ENCODE assay signal across 10 mouse cellular contexts in genomic region chr5:48402497-48402896, GRCm38 (mm10).
DNase-seq lines count a peak whose midpoint lies in the region; ATAC-seq and TF ChIP-seq lines count a peak whose summit lies in the region.
"Had no signal": no experiment of that assay in that cellular context is flagged by ENCODE, and none has a peak within 500 bp of the region (broad histone marks: within the 10 kb centered on the region; RNA-seq: fewer than 3 reads in every experiment).

No protein-coding gene starts in this region.

- no peak for TF ChIP-seq EP300 in lung, postnatal 0 days (IDR thresholded peaks at IDR 0.05)

- no peaks in the 10 kb centered on the region for H3K4me1 ChIP-seq in lung, postnatal 0 days (ENCODE audit: insufficient read depth, low read depth, low read length)
- peaks cover 22% of the 10 kb centered on the region for H3K4me1 ChIP-seq in limb, embryonic 13.5 days
- H3K4me1 ChIP-seq in thymus, adult 2 months (replicated peaks; ENCODE audit: control insufficient read depth, insufficient read depth, low read length): no peaks in the 10 kb centered on the region
- H3K4me1 ChIP-seq: heart, embryonic 15.5 days had no signal

- peak; percentile 21 to 34 for DNase-seq in cerebellum, postnatal 10 days
- DNase-seq in cerebellum, postnatal 4 days (ENCODE audit: low spot score in 2 of 2): no peak
- DNase-seq in lung, postnatal 0 days (ENCODE audit: low spot score): peak; percentile 8
- DNase-seq in lung, postnatal 14 days: no peak
- DNase-seq in forelimb bud, embryonic 11.5 days (ENCODE audit: low read depth, low spot score): peak; percentile 88
- DNase-seq in thymus, adult 2 months: no peak
- no peak for DNase-seq in urinary bladder, postnatal 36 days (ENCODE audit: low spot score in 2 of 2)
- DNase-seq: right cerebral cortex, postnatal 25 days had no signal

- no peaks in the 10 kb centered on the region for H3K36me3 ChIP-seq in lung, postnatal 0 days (ENCODE audit: insufficient read depth, low read length)
- H3K36me3 ChIP-seq in limb, embryonic 13.5 days: peaks cover 4% of the 10 kb centered on the region
- no peaks in the 10 kb centered on the region for H3K36me3 ChIP-seq in thymus, adult 2 months (ENCODE audit: control insufficient read depth, insufficient read depth, low read length)

- H3K27ac ChIP-seq in lung, postnatal 0 days (ENCODE audit: low read length): no peak overlapping the region
- H3K27ac ChIP-seq in limb, embryonic 13.5 days: 0 out of 2 replicates have a peak overlapping the region, but pooled peaks have one; percentile 10
- H3K27ac ChIP-seq in thymus, adult 2 months (ENCODE audit: control insufficient read depth, insufficient read depth, low read length): no peak overlapping the region
- H3K27ac ChIP-seq: heart, embryonic 15.5 days had no signal

- H3K9me3 ChIP-seq in lung, postnatal 0 days (ENCODE audit: low read length): no peaks in the 10 kb centered on the region
- no peaks in the 10 kb centered on the region for H3K9me3 ChIP-seq in limb, embryonic 13.5 days
- H3K9me3 ChIP-seq: heart, embryonic 15.5 days had no signal

- H3K27me3 ChIP-seq in lung, postnatal 0 days (replicated peaks; ENCODE audit: insufficient read depth, low read length): no peaks in the 10 kb centered on the region
- H3K27me3 ChIP-seq in limb, embryonic 13.5 days: no peaks in the 10 kb centered on the region
- no peaks in the 10 kb centered on the region for H3K27me3 ChIP-seq in thymus, adult 2 months (ENCODE audit: control insufficient read depth, insufficient read depth, low read length)
- H3K27me3 ChIP-seq: heart, embryonic 15.5 days had no signal

- H3K9ac ChIP-seq in lung, postnatal 0 days (replicated peaks; ENCODE audit: low read depth): no peak overlapping the region
- H3K9ac ChIP-seq in limb, embryonic 13.5 days: no peak overlapping the region
- H3K9ac ChIP-seq: heart, embryonic 15.5 days had no signal

- H3K4me2 ChIP-seq in lung, postnatal 0 days (replicated peaks; ENCODE audit: low read depth, low read length): no peak overlapping the region
- 0 out of 2 replicates have a peak overlapping the region, but pooled peaks have one; percentile 17 for H3K4me2 ChIP-seq in limb, embryonic 13.5 days (replicated peaks)
- H3K4me2 ChIP-seq: heart, embryonic 15.5 days had no signal

- ATAC-seq in lung, postnatal 0 days: no peak
- peak; percentile 88 for ATAC-seq in limb, embryonic 13.5 days (ENCODE audit: low FRiP score, low read depth)

- no peak overlapping the region for H3K4me3 ChIP-seq in lung, postnatal 0 days (ENCODE audit: low read depth, low read length)
- no peak overlapping the region for H3K4me3 ChIP-seq in limb, embryonic 13.5 days
- no peak overlapping the region for H3K4me3 ChIP-seq in thymus, adult 2 months (ENCODE audit: control insufficient read depth, insufficient read depth, low read length)
- H3K4me3 ChIP-seq: heart, embryonic 15.5 days had no signal

- no peak for TF ChIP-seq CTCF in lung, postnatal 0 days (IDR thresholded peaks at IDR 0.05)
- no peak for TF ChIP-seq CTCF in thymus, adult 2 months (IDR thresholded peaks at IDR 0.05; ENCODE audit: borderline replicate concordance, control insufficient read depth, extremely low read depth, insufficient read depth, low read length, poor library complexity)

- TF ChIP-seq POLR2A in thymus, adult 2 months (IDR thresholded peaks at IDR 0.05; ENCODE audit: control insufficient read depth, extremely low read depth, insufficient read depth, low read length, poor library complexity): no peak

- WGBS in lung, postnatal 0 days: 45% methylated on average over 3 of the region's 3 CpGs
- 21% methylated on average over 3 of the region's 3 CpGs for WGBS in limb, embryonic 13.5 days
- WGBS in thymus, adult 2 months: 80% methylated on average over 3 of the region's 3 CpGs

Comparison
In these comparisons a context has a peak if more than half of its experiments do, and no peak if none do; other contexts are left out.
1. DNase-seq: peak in cerebellum, postnatal 10 days (2 of 2), lung, postnatal 0 days (single experiment) and forelimb bud, embryonic 11.5 days (single experiment); none in cerebellum, postnatal 4 days (0 of 2), lung, postnatal 14 days (single experiment), thymus, adult 2 months (single experiment) and urinary bladder, postnatal 36 days (0 of 2).